Mouse (Mus musculus): ENCODE results near the gene Pmfbp1. TPM values are rescaled to one million over a fixed set of nuclear protein-coding genes. Genes with fewer than 3 reads are reported as not detected.
"Not testable (repeated sequence)": the region's sequence is repeated elsewhere in the genome, so short reads cannot be mapped to it uniquely, and the experiment has no call there.

Pmfbp1 gene
- 0.09 and 0.15 TPM in 2 replicates for polyA plus RNA-seq (2014; fragmentation: Nextera tagmentation; extraction: Ambion mirVana)

- Histone ChIP-seq H3K4me2 (ENCODE audit: low read length) (no peak within 1 kb of the TSS), H3K4me3 (ENCODE audit: control insufficient read depth in 1 of 2, insufficient read depth in 1 of 2, low read depth in 1 of 2, low read length in 2 of 2) (no peak within 1 kb of the TSS), H3K4me1 (ENCODE audit: control insufficient read depth in 2 of 2, insufficient read depth in 2 of 2, low read length in 2 of 2) (no peaks in the 10 kb centered on the region), H3K9me3 (ENCODE audit: control insufficient read depth, low read length) (no peaks in the 10 kb centered on the region), H3K9ac (ENCODE audit: low read length) (no peak within 1 kb of the TSS), H3K36me3 (ENCODE audit: control insufficient read depth, insufficient read depth, low read length) (no peaks in the 10 kb centered on the region), H3K27ac (replicated peaks in 1 of 2; ENCODE audit: control insufficient read depth in 1 of 2, insufficient read depth in 1 of 2, low read depth in 2 of 2, low read length in 2 of 2) (no peak within 1 kb of the TSS), H3K27me3 (ENCODE audit: control insufficient read depth, insufficient read depth, low read length) (no peaks in the 10 kb centered on the region)
- WGBS, result 90% methylated on average over 6 of the region's 6 CpGs
- ATAC-seq (ENCODE audit: insufficient number of reproducible peaks, insufficient read depth, low FRiP score, low read depth), result no peak
These were observed at the start of gene Pmfbp1 for GRCm38 (mm10) chr8:109493727-109494126. TSS of gene Pmfbp1 (plus strand) at chr8:109494027.

GRCm38 (mm10) chr8:109446896-109447295, 46.9 kb upstream of the Pmfbp1 start:
- 28% methylated on average over 6 of the region's 7 CpGs for WGBS
- H3K9me3 ChIP-seq (ENCODE audit: control insufficient read depth, low read length); ATAC-seq (ENCODE audit: insufficient number of reproducible peaks, insufficient read depth, low FRiP score, low read depth); H3K4me1 ChIP-seq (ENCODE audit: control insufficient read depth in 2 of 2, insufficient read depth in 2 of 2, low read length in 2 of 2); H3K4me2 ChIP-seq (ENCODE audit: low read length); H3K27me3 ChIP-seq (ENCODE audit: control insufficient read depth, insufficient read depth, low read length); H3K9ac ChIP-seq (ENCODE audit: low read length); H3K4me3 ChIP-seq (ENCODE audit: control insufficient read depth in 1 of 2, insufficient read depth in 1 of 2, low read depth in 1 of 2, low read length in 2 of 2); H3K27ac ChIP-seq (replicated peaks in 1 of 2; ENCODE audit: control insufficient read depth in 1 of 2, insufficient read depth in 1 of 2, low read depth in 2 of 2, low read length in 2 of 2); H3K36me3 ChIP-seq (ENCODE audit: control insufficient read depth, insufficient read depth, low read length): not testable (repeated sequence)

GRCm38 (mm10) chr8:109451000-109451399, 42.8 kb upstream of the Pmfbp1 start:
- ATAC-seq (ENCODE audit: insufficient number of reproducible peaks, insufficient read depth, low FRiP score, low read depth), result no peak
- WGBS, result 67% methylated on average over 7 of the region's 7 CpGs

DNA sequence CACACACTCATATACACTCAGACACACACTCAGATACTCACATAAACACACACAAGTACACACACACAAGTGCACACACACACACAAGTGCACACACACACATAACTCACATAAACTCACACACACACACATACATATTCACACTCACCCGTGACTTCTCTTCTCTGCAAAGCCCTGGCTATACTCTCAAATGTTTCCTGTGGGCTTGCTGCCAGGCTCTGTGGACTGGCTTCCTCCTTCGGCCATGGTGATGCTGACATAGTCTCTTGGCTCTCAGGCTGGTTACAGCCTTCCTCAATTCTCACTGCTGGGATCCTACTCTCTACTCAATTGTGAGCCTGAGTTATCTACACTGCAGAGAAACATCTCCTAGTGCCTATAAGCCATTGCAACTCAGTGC, 38.7 kb upstream of the Pmfbp1 start:
- Histone ChIP-seq H3K4me3 (ENCODE audit: control insufficient read depth in 1 of 2, insufficient read depth in 1 of 2, low read depth in 1 of 2, low read length in 2 of 2) (no peak overlapping the region), H3K36me3 (ENCODE audit: control insufficient read depth, insufficient read depth, low read length) (no peaks in the 10 kb centered on the region), H3K27me3 (ENCODE audit: control insufficient read depth, insufficient read depth, low read length) (no peaks in the 10 kb centered on the region), H3K27ac (replicated peaks in 1 of 2; ENCODE audit: control insufficient read depth in 1 of 2, insufficient read depth in 1 of 2, low read depth in 2 of 2, low read length in 2 of 2) (no peak overlapping the region), H3K4me1 (ENCODE audit: control insufficient read depth in 2 of 2, insufficient read depth in 2 of 2, low read length in 2 of 2) (no peaks in the 10 kb centered on the region), H3K4me2 (ENCODE audit: low read length) (no peak overlapping the region), H3K9ac (ENCODE audit: low read length) (no peak overlapping the region), H3K9me3 (ENCODE audit: control insufficient read depth, low read length) (no peaks in the 10 kb centered on the region)
- 60% methylated on average over 2 of the region's 2 CpGs for WGBS
- ATAC-seq (ENCODE audit: insufficient number of reproducible peaks, insufficient read depth, low FRiP score, low read depth), result no peak

More at GRCm38 (mm10) chr8:109451000-109451399, 42.8 kb upstream of the Pmfbp1 start:
- Histone ChIP-seq H3K4me2 (ENCODE audit: low read length) (no peak overlapping the region), H3K27ac (replicated peaks in 1 of 2; ENCODE audit: control insufficient read depth in 1 of 2, insufficient read depth in 1 of 2, low read depth in 2 of 2, low read length in 2 of 2) (no peak overlapping the region), H3K4me3 (ENCODE audit: control insufficient read depth in 1 of 2, insufficient read depth in 1 of 2, low read depth in 1 of 2, low read length in 2 of 2) (no peak overlapping the region), H3K9ac (ENCODE audit: low read length) (no peak overlapping the region), H3K27me3 (ENCODE audit: control insufficient read depth, insufficient read depth, low read length) (no peaks in the 10 kb centered on the region), H3K4me1 (ENCODE audit: control insufficient read depth in 2 of 2, insufficient read depth in 2 of 2, low read length in 2 of 2) (no peaks in the 10 kb centered on the region), H3K9me3 (ENCODE audit: control insufficient read depth, low read length) (no peaks in the 10 kb centered on the region), H3K36me3 (ENCODE audit: control insufficient read depth, insufficient read depth, low read length) (no peaks in the 10 kb centered on the region)

DNA sequence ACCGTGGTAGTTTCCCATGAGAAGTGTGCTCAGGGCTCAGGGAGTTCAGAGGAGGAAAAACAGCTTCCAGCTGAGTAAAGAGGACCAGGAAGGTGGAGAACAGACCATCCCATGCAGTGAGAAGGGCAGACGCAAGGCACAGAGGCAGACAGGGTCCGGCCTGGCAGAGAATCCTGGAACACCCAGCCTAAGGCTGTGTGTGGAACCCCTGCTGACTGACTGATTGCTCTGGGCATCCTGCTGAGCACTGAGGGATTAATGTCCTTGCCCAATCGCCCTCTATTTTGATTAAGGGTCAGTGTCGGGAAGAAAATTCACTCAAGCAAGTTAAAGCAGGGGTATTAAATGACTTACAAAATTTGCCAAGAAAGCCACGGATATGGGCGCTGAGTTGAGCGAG, 36.4 kb upstream of the Pmfbp1 start:
- WGBS, result 70% methylated on average over 8 of the region's 8 CpGs
- Histone ChIP-seq H3K27ac (replicated peaks in 1 of 2; ENCODE audit: control insufficient read depth in 1 of 2, insufficient read depth in 1 of 2, low read depth in 2 of 2, low read length in 2 of 2) (no peak overlapping the region), H3K9ac (ENCODE audit: low read length) (no peak overlapping the region), H3K4me1 (ENCODE audit: control insufficient read depth in 2 of 2, insufficient read depth in 2 of 2, low read length in 2 of 2) (no peaks in the 10 kb centered on the region), H3K27me3 (ENCODE audit: control insufficient read depth, insufficient read depth, low read length) (no peaks in the 10 kb centered on the region), H3K4me2 (ENCODE audit: low read length) (no peak overlapping the region), H3K9me3 (ENCODE audit: control insufficient read depth, low read length) (no peaks in the 10 kb centered on the region), H3K4me3 (ENCODE audit: control insufficient read depth in 1 of 2, insufficient read depth in 1 of 2, low read depth in 1 of 2, low read length in 2 of 2) (no peak overlapping the region), H3K36me3 (ENCODE audit: control insufficient read depth, insufficient read depth, low read length) (no peaks in the 10 kb centered on the region)
- no peak for ATAC-seq (ENCODE audit: insufficient number of reproducible peaks, insufficient read depth, low FRiP score, low read depth)

- H3K27ac ChIP-seq (replicated peaks in 1 of 2; ENCODE audit: control insufficient read depth in 1 of 2, insufficient read depth in 1 of 2, low read depth in 2 of 2, low read length in 2 of 2), result no peak overlapping the region
- no peak for ATAC-seq (ENCODE audit: insufficient number of reproducible peaks, insufficient read depth, low FRiP score, low read depth)
- H3K4me2 ChIP-seq (ENCODE audit: low read length), result peak overlapping the region; percentile 18; the same call in 1 of the 2 replicates
- H3K36me3 ChIP-seq (ENCODE audit: control insufficient read depth, insufficient read depth, low read length), result no peaks in the 10 kb centered on the region
- H3K4me1 ChIP-seq (ENCODE audit: control insufficient read depth in 2 of 2, insufficient read depth in 2 of 2, low read length in 2 of 2), result peaks cover under 1 to 7% of the 10 kb centered on the region in 2 experiments
- WGBS, result 71% methylated on average over 12 of the region's 12 CpGs
- H3K9ac ChIP-seq (ENCODE audit: low read length), result 0 out of 2 replicates have a peak overlapping the region, but pooled peaks have one; percentile 21
- H3K9me3 ChIP-seq (ENCODE audit: control insufficient read depth, low read length), result no peaks in the 10 kb centered on the region
- peak overlapping the region in 1 of 2 experiments; percentile 23; a peak in 1 of 4 replicates for H3K4me3 ChIP-seq (ENCODE audit: control insufficient read depth in 1 of 2, insufficient read depth in 1 of 2, low read depth in 1 of 2, low read length in 2 of 2)
- no peaks in the 10 kb centered on the region for H3K27me3 ChIP-seq (ENCODE audit: control insufficient read depth, insufficient read depth, low read length)
These were observed 35.2 kb upstream of the Pmfbp1 start for GRCm38 (mm10) chr8:109458580-109458979.

DNA sequence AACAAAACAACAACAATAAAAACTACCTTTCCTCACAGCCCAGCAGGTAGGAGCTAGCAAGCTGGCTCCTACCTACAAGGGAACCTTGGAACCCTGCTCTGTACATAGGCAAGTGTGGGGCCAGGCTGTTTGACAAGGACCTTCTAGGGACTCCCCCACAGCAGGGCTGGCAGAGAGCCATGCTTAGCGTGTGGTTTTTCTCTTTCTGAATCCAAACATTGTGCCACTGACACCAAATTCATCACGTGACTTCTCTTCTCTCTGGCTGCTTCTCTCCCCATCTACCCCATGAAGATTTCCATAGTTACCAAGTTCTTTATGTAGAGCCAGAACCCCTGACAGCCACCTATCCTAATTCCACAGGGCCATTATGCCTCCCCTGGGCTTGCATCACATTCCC, 30.8 kb upstream of the Pmfbp1 start:
- no peak for ATAC-seq (ENCODE audit: insufficient number of reproducible peaks, insufficient read depth, low FRiP score, low read depth)
- Histone ChIP-seq H3K4me1 (ENCODE audit: control insufficient read depth in 2 of 2, insufficient read depth in 2 of 2, low read length in 2 of 2) (peaks cover 8 to 16% of the 10 kb centered on the region in 2 experiments), H3K27ac (replicated peaks in 1 of 2; ENCODE audit: control insufficient read depth in 1 of 2, insufficient read depth in 1 of 2, low read depth in 2 of 2, low read length in 2 of 2) (0 out of 4 replicates have a peak overlapping the region, but pooled peaks of 1 of the 2 experiments have one; percentile 50), H3K9me3 (ENCODE audit: control insufficient read depth, low read length) (no peaks in the 10 kb centered on the region), H3K4me3 (ENCODE audit: control insufficient read depth in 1 of 2, insufficient read depth in 1 of 2, low read depth in 1 of 2, low read length in 2 of 2) (no peak overlapping the region), H3K36me3 (ENCODE audit: control insufficient read depth, insufficient read depth, low read length) (no peaks in the 10 kb centered on the region), H3K4me2 (ENCODE audit: low read length) (no peak overlapping the region), H3K27me3 (ENCODE audit: control insufficient read depth, insufficient read depth, low read length) (no peaks in the 10 kb centered on the region), H3K9ac (ENCODE audit: low read length) (no peak overlapping the region)
- WGBS, result 40% methylated on average over 2 of the region's 2 CpGs

DNA sequence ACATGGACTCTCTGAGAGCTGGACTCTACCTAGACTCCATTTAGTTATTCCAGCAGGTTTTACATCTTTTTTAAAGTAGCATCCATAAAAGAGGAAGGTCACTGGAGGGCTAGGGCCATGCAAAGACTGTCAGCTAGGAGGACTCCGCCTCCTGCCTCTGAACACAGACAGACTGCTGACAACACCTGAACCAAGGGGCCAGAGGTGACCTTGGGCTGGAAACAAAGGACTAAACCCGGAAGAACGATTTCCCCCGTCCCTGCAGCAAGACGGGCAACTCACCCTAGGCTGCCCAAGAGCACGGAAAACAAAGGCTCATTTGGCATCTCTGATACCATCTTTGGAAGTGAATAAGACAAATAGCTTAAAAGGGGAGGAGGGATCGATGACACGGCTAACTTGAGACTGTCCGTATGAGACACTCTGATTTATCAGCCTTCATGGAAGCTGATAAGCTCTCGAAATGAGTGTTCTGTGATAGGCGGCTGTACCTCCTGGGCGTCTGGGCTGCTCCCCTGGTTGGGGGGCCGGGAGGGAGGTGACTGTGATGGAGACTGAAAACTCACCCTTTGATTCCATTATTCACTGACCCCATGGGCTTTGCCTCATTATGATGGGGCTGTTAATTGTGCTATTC, 30.0 kb upstream of the Pmfbp1 start:
- H3K4me2 ChIP-seq (ENCODE audit: low read length), result peak overlapping the region; percentile 62
- H3K27ac ChIP-seq (replicated peaks in 1 of 2; ENCODE audit: control insufficient read depth in 1 of 2, insufficient read depth in 1 of 2, low read depth in 2 of 2, low read length in 2 of 2), result peak overlapping the region; percentile 50 to 64; a peak in 3 of 4 replicates
- H3K4me3 ChIP-seq (ENCODE audit: control insufficient read depth in 1 of 2, insufficient read depth in 1 of 2, low read depth in 1 of 2, low read length in 2 of 2), result peak overlapping the region; percentile 23 to 26
- no peaks in the 10 kb centered on the region for H3K9me3 ChIP-seq (ENCODE audit: control insufficient read depth, low read length)
- H3K4me1 ChIP-seq (ENCODE audit: control insufficient read depth in 2 of 2, insufficient read depth in 2 of 2, low read length in 2 of 2), result peaks cover 8 to 16% of the 10 kb centered on the region in 2 experiments
- WGBS, result 5% methylated on average over 13 of the region's 13 CpGs
- peak overlapping the region; percentile 58 for H3K9ac ChIP-seq (ENCODE audit: low read length)
- no peaks in the 10 kb centered on the region for H3K36me3 ChIP-seq (ENCODE audit: control insufficient read depth, insufficient read depth, low read length)
- H3K27me3 ChIP-seq (ENCODE audit: control insufficient read depth, insufficient read depth, low read length), result no peaks in the 10 kb centered on the region
- ATAC-seq (ENCODE audit: insufficient number of reproducible peaks, insufficient read depth, low FRiP score, low read depth), result no peak

Data from heart, embryonic 14.5 days (tissue).